Mouse (Mus musculus): ENCODE results near the gene Gm17783. TPM values are rescaled to one million over a fixed set of nuclear protein-coding genes. Genes with fewer than 3 reads are reported as not detected.

Gene Gm17783
- total and polyA plus RNA-seq, 3 experiments: not detected

DNA sequence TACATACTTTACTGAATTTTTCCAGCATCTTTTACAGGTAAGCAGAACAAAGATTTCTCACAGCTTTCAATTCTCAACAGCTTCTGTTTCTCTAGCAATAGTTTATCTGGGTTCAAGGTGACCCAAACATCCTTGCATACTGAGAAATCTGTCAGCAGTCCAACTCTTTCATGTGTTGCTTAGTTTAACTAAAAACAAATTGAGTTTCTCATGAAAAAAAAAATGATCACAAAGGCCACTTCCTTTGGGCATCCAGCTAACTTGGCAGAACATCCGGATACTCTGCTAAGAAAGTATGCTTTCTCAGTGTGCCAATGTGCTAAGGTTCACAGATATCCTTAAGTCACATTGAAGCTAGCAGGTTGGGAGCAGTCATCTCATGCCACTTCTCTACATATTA lies 36.5 kb downstream of the Gm17783 start:
- TF ChIP-seq ETS1 (IDR thresholded peaks at IDR 0.05; ENCODE audit: low read depth, low read length) (no peak), UBTF (IDR thresholded peaks at IDR 0.05; ENCODE audit: borderline replicate concordance, insufficient read depth, low read depth, low read length) (no peak), TBP (IDR thresholded peaks at IDR 0.05; ENCODE audit: low read depth, low read length) (no peak), ELF1 (IDR thresholded peaks at IDR 0.05; ENCODE audit: low read depth, low read length) (no peak), MYC (IDR thresholded peaks at IDR 0.05; ENCODE audit: low read depth, low read length) (no peak), ZNF384 (IDR thresholded peaks at IDR 0.05; ENCODE audit: low read depth, low read length) (no peak), CHD2 (IDR thresholded peaks at IDR 0.05; ENCODE audit: low read length) (no peak), SIN3A (IDR thresholded peaks at IDR 0.05; ENCODE audit: low read length) (no peak), USF2 (IDR thresholded peaks at IDR 0.05; ENCODE audit: borderline replicate concordance in 1 of 2, insufficient read depth in 1 of 2, low read depth in 1 of 2, low read length in 2 of 2) (no peak), MAFK (IDR thresholded peaks at IDR 0.05; ENCODE audit: borderline replicate concordance, low read depth, low read length) (no peak), TAL1 (IDR thresholded peaks at IDR 0.05; ENCODE audit: low read length) (no peak), NRF1 (IDR thresholded peaks at IDR 0.05; ENCODE audit: insufficient read depth, low read depth, low read length, poor library complexity, severe bottlenecking) (no peak), HCFC1 (IDR thresholded peaks at IDR 0.05; ENCODE audit: low read depth, low read length) (no peak), POLR2A (IDR thresholded peaks at IDR 0.05; ENCODE audit: control insufficient read depth in 1 of 2, insufficient read depth in 1 of 2, low read depth in 1 of 2, low read length in 2 of 2, poor library complexity in 1 of 2) (no peak), MAX (IDR thresholded peaks at IDR 0.05; ENCODE audit: low read length) (no peak), JUND (IDR thresholded peaks at IDR 0.05; ENCODE audit: low read depth, low read length) (no peak), MXI1 (IDR thresholded peaks at IDR 0.05; ENCODE audit: low read depth, low read length) (no peak), MAZ (IDR thresholded peaks at IDR 0.05; ENCODE audit: low read depth, low read length) (no peak), KAT2A (conservative IDR thresholded peaks at IDR 0.05; ENCODE audit: low read depth, low read length) (no peak), EP300 (IDR thresholded peaks at IDR 0.05; ENCODE audit: low read depth in 1 of 2, low read length in 2 of 2) (no peak)
- H3K4me3 ChIP-seq (ENCODE audit: control insufficient read depth in 1 of 2, insufficient read depth in 1 of 2, low read depth in 2 of 2, low read length in 2 of 2): no peak overlapping the region
- no peak overlapping the region for H3K9ac ChIP-seq (ENCODE audit: control insufficient read depth, low read depth, low read length, poor library complexity, severe bottlenecking)
- H3K36me3 ChIP-seq (ENCODE audit: control insufficient read depth in 1 of 2, insufficient read depth in 2 of 2, low read length in 2 of 2): no peaks in the 10 kb centered on the region
- H3K27ac ChIP-seq (ENCODE audit: control insufficient read depth, low read depth, low read length): no peak overlapping the region
- H3K4me1 ChIP-seq (ENCODE audit: control insufficient read depth in 1 of 2, insufficient read depth in 2 of 2, low read length in 2 of 2): no peaks in the 10 kb centered on the region
- no peaks in the 10 kb centered on the region for H3K9me3 ChIP-seq (replicated peaks; ENCODE audit: insufficient read depth, low read length)
- no peaks in the 10 kb centered on the region for H3K79me2 ChIP-seq (ENCODE audit: control insufficient read depth, insufficient read depth, low read length, poor library complexity)
- DNase-seq (ENCODE audit: low read depth, low spot score): no peak
- H3K27me3 ChIP-seq (ENCODE audit: control insufficient read depth in 1 of 2, insufficient read depth in 2 of 2, low read length in 2 of 2): no peaks in the 10 kb centered on the region; a peak in 1 of 4 replicates

DNA sequence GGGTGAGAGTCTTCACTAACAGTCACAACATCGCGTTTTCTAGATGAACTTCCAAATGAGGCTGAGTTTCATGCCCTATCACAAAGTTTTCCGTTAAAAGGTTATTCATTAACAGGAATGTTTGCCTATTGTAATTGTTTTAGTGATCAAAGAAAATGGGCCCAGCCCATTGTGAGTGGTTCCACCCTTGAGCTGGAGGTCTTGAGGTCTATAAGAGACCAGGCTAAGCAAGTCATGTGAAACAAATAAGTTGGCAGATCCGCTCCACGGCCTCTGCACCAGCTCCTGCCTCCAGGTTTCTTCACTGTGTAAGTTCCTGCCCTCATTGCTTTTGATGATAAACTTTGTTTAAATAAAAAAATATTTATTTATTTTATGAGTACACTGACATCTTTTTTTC lies 38.9 kb downstream of the Gm17783 start, which contains the start of gene Gm609:
Gm609 (minus strand) TSS at position 43 of the 400 bp plus-strand sequence.
- TF ChIP-seq ZKSCAN1 (IDR thresholded peaks at IDR 0.05; ENCODE audit: low read depth, low read length) (no peak), CTCF (IDR thresholded peaks at IDR 0.05 in 2 of 3, conservative IDR thresholded peaks at IDR 0.05 in 1 of 3; ENCODE audit: control insufficient read depth in 1 of 3, insufficient read depth in 1 of 3, low read depth in 2 of 3, low read length in 3 of 3, poor library complexity in 1 of 3, severe bottlenecking in 1 of 3) (no peak), UBTF (IDR thresholded peaks at IDR 0.05; ENCODE audit: borderline replicate concordance, insufficient read depth, low read depth, low read length) (no peak), ZMIZ1 (IDR thresholded peaks at IDR 0.05; ENCODE audit: low read depth, low read length) (no peak), ZNF384 (IDR thresholded peaks at IDR 0.05; ENCODE audit: low read depth, low read length) (no peak), CHD2 (IDR thresholded peaks at IDR 0.05; ENCODE audit: low read length) (no peak), RAD21 (IDR thresholded peaks at IDR 0.05; ENCODE audit: low read depth, low read length) (no peak)
- no peaks in the 10 kb centered on the region for H3K9me3 ChIP-seq (replicated peaks; ENCODE audit: insufficient read depth, low read length)
- H3K27me3 ChIP-seq (ENCODE audit: control insufficient read depth in 1 of 2, insufficient read depth in 2 of 2, low read length in 2 of 2): no peaks in the 10 kb centered on the region; a peak in 1 of 4 replicates
- H3K9ac ChIP-seq (ENCODE audit: control insufficient read depth, low read depth, low read length, poor library complexity, severe bottlenecking): no peak within 1 kb of the TSS
- no peaks in the 10 kb centered on the region for H3K4me1 ChIP-seq (ENCODE audit: control insufficient read depth in 1 of 2, insufficient read depth in 2 of 2, low read length in 2 of 2)
- H3K79me2 ChIP-seq (ENCODE audit: control insufficient read depth, insufficient read depth, low read length, poor library complexity): no peaks in the 10 kb centered on the region
- H3K36me3 ChIP-seq (ENCODE audit: control insufficient read depth in 1 of 2, insufficient read depth in 2 of 2, low read length in 2 of 2): no peaks in the 10 kb centered on the region
- no peak within 1 kb of the TSS for H3K4me3 ChIP-seq (ENCODE audit: control insufficient read depth in 1 of 2, insufficient read depth in 1 of 2, low read depth in 2 of 2, low read length in 2 of 2)
- H3K27ac ChIP-seq (ENCODE audit: control insufficient read depth, low read depth, low read length): no peak within 1 kb of the TSS
- DNase-seq (ENCODE audit: low read depth, low spot score): no peak
